16 mouse cellular contexts compared by ENCODE assay signal in genomic region chr4:137887993-137888388, GRCm38 (mm10). TPM values are rescaled to one million over a fixed set of nuclear protein-coding genes. Genes with fewer than 3 reads are reported as not detected.
DNase-seq lines count a peak whose midpoint lies in the region; ATAC-seq and TF ChIP-seq lines count a peak whose summit lies in the region.
"Had no signal": no experiment of that assay in that cellular context is flagged by ENCODE, and none has a peak within 500 bp of the region (broad histone marks: within the 10 kb centered on the region; RNA-seq: fewer than 3 reads in every experiment).

No protein-coding gene starts in this region.

- peak overlapping the region; percentile 24 for H3K27ac ChIP-seq in liver, adult 2 months (replicated peaks; ENCODE audit: insufficient read depth, low read depth, low read length)
- H3K27ac ChIP-seq in intestine, postnatal 0 days (ENCODE audit: low read depth, low read length): no peak overlapping the region
- no peak overlapping the region for H3K27ac ChIP-seq in lung, embryonic 16.5 days (ENCODE audit: low read length)
- H3K27ac ChIP-seq in small intestine, adult 2 months (ENCODE audit: insufficient read depth, low read depth, low read length): peak overlapping the region; percentile 46
- no peak overlapping the region for H3K27ac ChIP-seq in kidney, embryonic 14.5 days (ENCODE audit: low read depth, low read length)
- H3K27ac ChIP-seq: embryonic facial prominence, embryonic 10.5 days; heart, embryonic 15.5 days; limb, embryonic 10.5 days had no signal

- no peak overlapping the region for H3K4me2 ChIP-seq in intestine, postnatal 0 days (replicated peaks; ENCODE audit: low read depth)
- no peak overlapping the region for H3K4me2 ChIP-seq in lung, embryonic 16.5 days (ENCODE audit: low read depth, low read length)
- H3K4me2 ChIP-seq in kidney, embryonic 14.5 days (replicated peaks; ENCODE audit: low read depth, low read length): no peak overlapping the region
- H3K4me2 ChIP-seq: heart, embryonic 15.5 days had no signal

- H3K9ac ChIP-seq in liver, adult 2 months (ENCODE audit: low read depth, low read length): no peak overlapping the region
- no peak overlapping the region for H3K9ac ChIP-seq in intestine, postnatal 0 days (ENCODE audit: low read depth, low read length)
- H3K9ac ChIP-seq in lung, embryonic 16.5 days (ENCODE audit: low read length): no peak overlapping the region
- no peak overlapping the region for H3K9ac ChIP-seq in kidney, embryonic 14.5 days (ENCODE audit: low read depth, low read length)
- H3K9ac ChIP-seq: heart, embryonic 15.5 days had no signal

- intact Hi-C loops in left cerebral cortex, postnatal 25 days (cut with DNase I): no loop called here

- peaks cover 79% of the 10 kb centered on the region for H3K79me2 ChIP-seq in liver, adult 2 months (ENCODE audit: control insufficient read depth, insufficient read depth, low read length)

- no peak overlapping the region for H3K4me3 ChIP-seq in liver, adult 2 months (ENCODE audit: insufficient read depth, low read depth, low read length)
- no peak overlapping the region for H3K4me3 ChIP-seq in intestine, postnatal 0 days (ENCODE audit: low read depth, low read length)
- no peak overlapping the region for H3K4me3 ChIP-seq in lung, embryonic 16.5 days (ENCODE audit: low read length)
- H3K4me3 ChIP-seq in small intestine, adult 2 months (ENCODE audit: low read depth, low read length): no peak overlapping the region
- H3K4me3 ChIP-seq in kidney, embryonic 14.5 days (ENCODE audit: low read length): no peak overlapping the region
- H3K4me3 ChIP-seq: embryonic facial prominence, embryonic 10.5 days; heart, embryonic 15.5 days; limb, embryonic 10.5 days had no signal

- H3K9me3 ChIP-seq in intestine, postnatal 0 days (ENCODE audit: control insufficient read depth): no peaks in the 10 kb centered on the region
- H3K9me3 ChIP-seq in lung, embryonic 16.5 days (ENCODE audit: control insufficient read depth, low read length): no peaks in the 10 kb centered on the region
- H3K9me3 ChIP-seq in kidney, embryonic 14.5 days (ENCODE audit: control insufficient read depth, low read length): no peaks in the 10 kb centered on the region
- H3K9me3 ChIP-seq: embryonic facial prominence, embryonic 10.5 days; heart, embryonic 15.5 days; limb, embryonic 10.5 days had no signal

- no peaks in the 10 kb centered on the region for H3K27me3 ChIP-seq in liver, adult 2 months (ENCODE audit: control insufficient read depth, insufficient read depth, low read length)
- H3K27me3 ChIP-seq in intestine, postnatal 0 days (replicated peaks; ENCODE audit: control insufficient read depth, insufficient read depth, low read length): no peaks in the 10 kb centered on the region
- H3K27me3 ChIP-seq in lung, embryonic 16.5 days (ENCODE audit: control insufficient read depth, insufficient read depth, low read depth, low read length): no peaks in the 10 kb centered on the region
- no peaks in the 10 kb centered on the region for H3K27me3 ChIP-seq in small intestine, adult 2 months (ENCODE audit: control insufficient read depth, insufficient read depth, low read length)
- no peaks in the 10 kb centered on the region for H3K27me3 ChIP-seq in kidney, embryonic 14.5 days (ENCODE audit: control insufficient read depth, insufficient read depth, low read length)
- H3K27me3 ChIP-seq: heart, embryonic 15.5 days had no signal

- ATAC-seq in intestine, postnatal 0 days: no peak
- ATAC-seq in lung, embryonic 16.5 days (ENCODE audit: low read depth): peak; percentile 67
- no peak for ATAC-seq in kidney, embryonic 14.5 days (ENCODE audit: low FRiP score, low TSS enrichment)
- ATAC-seq in erythroblast, adult 5-6 weeks (replicated peaks; ENCODE audit: low FRiP score, poor library complexity, severe bottlenecking): no peak

- WGBS in liver, adult 2 months: 28% methylated on average over 8 of the region's 8 CpGs
- WGBS in intestine, postnatal 0 days: 51% methylated on average over 8 of the region's 8 CpGs
- whole genome bisulfite sequencing in lung, embryonic 16.5 days: 29% methylated on average over 8 of the region's 8 CpGs
- WGBS in small intestine, adult 2 months: 68% methylated on average over 8 of the region's 8 CpGs
- 50% methylated on average over 8 of the region's 8 CpGs for WGBS in kidney, embryonic 14.5 days

- peak; percentile 72 for DNase-seq in liver, adult 2 months (ENCODE audit: extremely low read depth, low read depth, low spot score)
- no peak for DNase-seq in liver
- DNase-seq in left cerebral cortex, postnatal 25 days (ENCODE audit: low spot score in 2 of 2): no peak
- DNase-seq: adrenal gland, adult 8-10 months; cerebellum, adult 9-11 months; kidney, postnatal 25 days; layer of hippocampus, postnatal 36 days; retina, postnatal 1 day had no signal

- TF ChIP-seq CTCF in liver, adult 2 months (IDR thresholded peaks at IDR 0.05; ENCODE audit: low read depth, low read length): no peak; the same call in 1 of the 2 replicates
- TF ChIP-seq CTCF in intestine, postnatal 0 days (IDR thresholded peaks at IDR 0.05; ENCODE audit: low read depth): peak; percentile 35
- no peak for TF ChIP-seq CTCF in small intestine, adult 2 months (IDR thresholded peaks at IDR 0.05; ENCODE audit: extremely low read depth, insufficient read length, insufficient replicate concordance, low read depth, low read length)

- no peaks in the 10 kb centered on the region; the same call in 1 of the 2 replicates for H3K36me3 ChIP-seq in liver, adult 2 months (ENCODE audit: control insufficient read depth, insufficient read depth, low read length)
- no peaks in the 10 kb centered on the region; the same call in 1 of the 2 replicates for H3K36me3 ChIP-seq in intestine, postnatal 0 days (ENCODE audit: control insufficient read depth, insufficient read depth)
- no peaks in the 10 kb centered on the region for H3K36me3 ChIP-seq in lung, embryonic 16.5 days (ENCODE audit: control insufficient read depth, insufficient read depth, low read length)
- no peaks in the 10 kb centered on the region for H3K36me3 ChIP-seq in small intestine, adult 2 months (ENCODE audit: control insufficient read depth, insufficient read depth, low read length)
- H3K36me3 ChIP-seq in kidney, embryonic 14.5 days (ENCODE audit: control insufficient read depth, insufficient read depth, low read length): no peaks in the 10 kb centered on the region
- H3K36me3 ChIP-seq: heart, embryonic 15.5 days had no signal

- H3K4me1 ChIP-seq in liver, adult 2 months (ENCODE audit: control insufficient read depth, insufficient read depth, low read length): peaks cover 42% of the 10 kb centered on the region
- H3K4me1 ChIP-seq in intestine, postnatal 0 days (replicated peaks; ENCODE audit: control insufficient read depth, insufficient read depth, low read length): no peaks in the 10 kb centered on the region
- H3K4me1 ChIP-seq in lung, embryonic 16.5 days (replicated peaks; ENCODE audit: control insufficient read depth, insufficient read depth, low read length): peaks cover 19% of the 10 kb centered on the region
- peaks cover 10% of the 10 kb centered on the region; the same call in 1 of the 2 replicates for H3K4me1 ChIP-seq in small intestine, adult 2 months (ENCODE audit: control insufficient read depth, insufficient read depth, insufficient read length, low read length)
- peaks cover 28% of the 10 kb centered on the region for H3K4me1 ChIP-seq in kidney, embryonic 14.5 days (ENCODE audit: control insufficient read depth, insufficient read depth, low read length)

- TF ChIP-seq POLR2A in liver, adult 2 months (IDR thresholded peaks at IDR 0.05; ENCODE audit: extremely low read depth, insufficient read depth, low read length): no peak
- TF ChIP-seq POLR2A in small intestine, adult 2 months (IDR thresholded peaks at IDR 0.05; ENCODE audit: low read depth, low read length): no peak

RNA-seq across cellular contexts. Expression of gene Ece1, which starts 26.0 kb away (rescaled TPM):
- total RNA-seq in liver, adult 2 months (2014; rRNA removed): 430 and 630 TPM in 2 replicates
- 55.2 and 213 TPM in 2 replicates for polyA plus RNA-seq in liver, adult 2 months (2012; rRNA removed)
- 44.9 and 49.1 TPM in 2 replicates for polyA plus RNA-seq in intestine, postnatal 0 days (2015; fragmentation: Nextera tagmentation; extraction: Ambion mirVana)
- 48.1 and 53.8 TPM in 2 replicates for polyA plus RNA-seq in lung, embryonic 16.5 days (2015; fragmentation: Nextera tagmentation; extraction: Ambion mirVana)
- polyA plus RNA-seq in small intestine, adult 2 months (2012; rRNA removed): 27.9 and 37.7 TPM in 2 replicates
- polyA plus RNA-seq in kidney, embryonic 14.5 days (2014; fragmentation: Nextera tagmentation; extraction: Ambion mirVana): 35.0 and 69.0 TPM in 2 replicates
- 10 to 100 TPM; 70.5 to 72.2 TPM for total RNA-seq in left cerebral cortex, postnatal 25 days (2021)
- 2.3 and 3.1 TPM in 2 replicates for total RNA-seq in erythroblast, adult 5-6 weeks (2015; ENCODE audit: low replicate concordance)
- 0.68 and 2.1 TPM in 2 replicates for total RNA-seq in erythroblast, adult 5-6 weeks (2017; ENCODE audit: low replicate concordance)

Comparison
In these comparisons a context has a peak if more than half of its experiments do, and no peak if none do; other contexts are left out.
1. H3K27ac ChIP-seq: peak in liver, adult 2 months (single experiment) and small intestine, adult 2 months (single experiment); none in intestine, postnatal 0 days (single experiment), lung, embryonic 16.5 days (single experiment) and kidney, embryonic 14.5 days (single experiment).